Mouse (Mus musculus) forebrain, embryonic 15.5 days (tissue): ENCODE data around the gene Cnn1. TPM values are rescaled to one million over a fixed set of nuclear protein-coding genes. Genes with fewer than 3 reads are reported as not detected.
A peak's percentile ranks its signal among the peaks of the same experiment; 100 is the strongest.

Source experiments
- ATAC-seq: fragments of 200-750 bp; cut with Nextera tagmentation; replicated peaks from 2 replicates; pipeline ENCODE4 v1.8.0; 2017; ENCODE audit warnings: mild to moderate bottlenecking, moderate TSS enrichment, moderate library complexity
- H3K27ac ChIP-seq: fragments of 300-500 bp; sonication (generic); replicated peaks from 2 replicates; pipeline ENCODE4 v1.5.1; 2015; ENCODE audit warnings: mild to moderate bottlenecking, inconsistent platforms
- H3K27me3 ChIP-seq: fragments of 300-500 bp; sonication (generic); 2 replicates; pipeline ENCODE4 v1.6.1; 2015; ENCODE audit warnings: inconsistent platforms
- H3K36me3 ChIP-seq: fragments of 300-500 bp; sonication (generic); 2 replicates; pipeline ENCODE4 v1.6.1; 2015; ENCODE audit warnings: mild to moderate bottlenecking, inconsistent platforms
- H3K4me1 ChIP-seq: fragments of 300-500 bp; sonication (generic); 2 replicates; pipeline ENCODE4 v1.6.1; 2015; ENCODE audit warnings: inconsistent platforms
- H3K4me2 ChIP-seq: fragments of 300-500 bp; sonication (generic); replicated peaks from 2 replicates; pipeline ENCODE4 v1.6.1; 2015; ENCODE audit warnings: mild to moderate bottlenecking, inconsistent platforms
- H3K4me3 ChIP-seq: fragments of 300-500 bp; sonication (generic); 2 replicates; pipeline ENCODE4 v1.5.1; 2015; ENCODE audit warnings: mild to moderate bottlenecking, inconsistent platforms
- H3K9ac ChIP-seq: fragments of 300-500 bp; sonication (generic); replicated peaks from 2 replicates; pipeline ENCODE4 v1.6.1; 2015; ENCODE audit warnings: mild to moderate bottlenecking, inconsistent platforms
- H3K9me3 ChIP-seq: fragments of 300-500 bp; sonication (generic); 2 replicates; pipeline ENCODE4 v1.6.1; 2016; ENCODE audit warnings: inconsistent platforms
- WGBS: fragments of 180-500 bp; shearing (Covaris S2); methylation state at CpG from one replicate; pipeline ENCODE4 v1.1.7; 2015; ENCODE audit warnings: mixed read lengths; 5-methylcytosine and 5-hydroxymethylcytosine counted together
- microRNA-seq: library from miRNA; unstranded; fragments of <30 nt; microRNA quantifications from one replicate; pipeline ENCODE4, GENCODE M21; 2016
- polyA plus RNA-seq: library from polyadenylated mRNA; unstranded; fragments of >200 nt; fragmentation: Nextera tagmentation; extraction: Ambion mirVana; gene quantifications from 2 replicates; pipeline ENCODE4 v1.2.1, GENCODE M21; 2015

The Cnn1 gene
- polyA plus RNA-seq, 1 experiment from 2014 or later = 0.53 TPM

DNA sequence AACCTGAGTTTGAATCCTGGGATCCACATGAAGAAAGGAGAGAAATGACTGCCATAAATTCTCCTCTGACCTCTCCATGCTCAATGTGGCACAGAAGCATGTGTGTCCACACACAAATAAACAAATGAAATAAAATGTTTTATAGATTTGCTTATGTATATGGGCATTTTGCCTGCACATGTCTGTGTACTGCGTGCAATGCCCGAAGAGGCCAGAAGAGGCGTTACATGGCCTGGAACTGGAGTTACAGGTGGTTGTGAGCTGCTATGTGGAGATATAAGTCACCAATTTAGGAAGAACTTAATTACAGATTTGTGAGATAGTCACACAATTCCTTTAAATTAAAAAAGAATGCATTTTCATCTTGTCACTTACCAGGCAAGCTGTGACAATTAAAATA, 54.8 kb downstream of the Cnn1 start:
- no peak overlapping the region for H3K4me2 ChIP-seq
- no peaks in the 10 kb centered on the region for H3K9me3 ChIP-seq
- no peak overlapping the region for H3K9ac ChIP-seq
- no peak overlapping the region for H3K4me3 ChIP-seq
- H3K27me3 ChIP-seq = no peaks in the 10 kb centered on the region
- ATAC-seq = no peak
- no peak overlapping the region for H3K27ac ChIP-seq
- H3K36me3 ChIP-seq = no peaks in the 10 kb centered on the region
- peaks cover 19% of the 10 kb centered on the region for H3K4me1 ChIP-seq
- WGBS = 92% methylated on average over 3 of the region's 3 CpGs

DNA sequence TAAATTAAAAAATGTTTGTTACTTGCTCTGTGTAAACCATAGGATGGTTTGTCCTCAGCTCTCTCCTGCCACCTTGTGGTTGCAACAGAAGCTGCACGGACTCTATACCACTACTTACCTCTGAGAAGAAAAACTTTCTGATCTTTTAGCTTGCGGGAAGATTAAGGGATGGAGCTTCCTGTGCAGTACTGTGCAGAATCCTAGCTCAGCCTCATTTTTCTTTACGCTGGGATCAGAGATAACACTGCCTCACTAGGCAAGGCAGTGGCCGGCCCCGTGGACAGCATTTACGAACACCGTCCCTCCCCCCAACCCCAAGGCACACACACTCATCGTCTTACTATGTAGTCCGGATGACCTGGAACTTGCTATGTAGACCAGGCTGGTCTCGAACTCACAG, 56.6 kb downstream of the Cnn1 start:
- Histone ChIP-seq H3K9ac (no peak overlapping the region), H3K4me3 (no peak overlapping the region), H3K27me3 (no peaks in the 10 kb centered on the region), H3K27ac (no peak overlapping the region), H3K36me3 (no peaks in the 10 kb centered on the region), H3K4me1 (peaks cover 19% of the 10 kb centered on the region), H3K4me2 (no peak overlapping the region), H3K9me3 (no peaks in the 10 kb centered on the region)
- WGBS = 28% methylated on average over 10 of the region's 10 CpGs
- ATAC-seq = peak; percentile 4; the same call in 1 of the 2 replicates

DNA sequence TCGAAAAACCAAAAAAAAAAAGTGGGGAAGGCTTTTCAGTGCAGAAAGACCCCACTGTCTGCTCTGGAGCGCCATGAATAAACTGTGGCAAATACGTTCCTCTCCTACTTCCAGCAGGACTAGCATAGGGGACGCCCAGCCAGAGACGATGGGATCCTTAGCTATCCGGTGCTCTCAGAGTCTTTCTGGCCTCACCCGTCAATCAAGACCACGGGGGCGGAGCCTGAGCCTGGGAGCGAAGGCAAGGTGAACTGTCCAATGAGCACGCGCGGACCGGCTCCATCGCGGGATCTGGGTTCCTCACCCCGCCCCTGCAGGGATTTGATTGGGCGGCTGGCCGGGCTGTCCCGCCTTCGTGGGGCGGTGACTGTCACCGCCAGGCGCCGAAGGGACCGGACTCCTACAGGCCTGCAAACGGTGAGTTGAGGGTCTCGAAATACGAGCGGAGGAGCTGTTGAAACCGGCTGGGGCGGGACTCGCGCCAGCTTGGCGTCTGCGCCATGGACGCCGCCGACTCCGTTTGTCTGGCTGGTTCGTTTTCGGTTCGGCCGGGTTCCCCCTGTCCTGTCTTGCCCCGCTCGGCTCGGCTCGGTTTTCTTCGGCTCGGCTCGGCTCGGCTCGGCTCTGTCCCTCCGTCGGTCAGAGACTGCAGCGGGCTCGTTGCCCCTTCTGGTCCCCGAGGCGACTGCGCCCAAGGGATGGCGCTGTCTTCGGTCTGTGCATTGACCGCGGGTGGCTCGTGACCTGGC, 57.7 kb downstream of the Cnn1 start, which contains the start of gene Pigyl:
TSS of gene Pigyl (plus strand) at position 350 of the 749 bp plus-strand sequence.
- WGBS = under 1% methylated on average over 61 of the region's 65 CpGs
- ATAC-seq = peak; percentile 99
- no peaks in the 10 kb centered on the region for H3K27me3 ChIP-seq

DNA sequence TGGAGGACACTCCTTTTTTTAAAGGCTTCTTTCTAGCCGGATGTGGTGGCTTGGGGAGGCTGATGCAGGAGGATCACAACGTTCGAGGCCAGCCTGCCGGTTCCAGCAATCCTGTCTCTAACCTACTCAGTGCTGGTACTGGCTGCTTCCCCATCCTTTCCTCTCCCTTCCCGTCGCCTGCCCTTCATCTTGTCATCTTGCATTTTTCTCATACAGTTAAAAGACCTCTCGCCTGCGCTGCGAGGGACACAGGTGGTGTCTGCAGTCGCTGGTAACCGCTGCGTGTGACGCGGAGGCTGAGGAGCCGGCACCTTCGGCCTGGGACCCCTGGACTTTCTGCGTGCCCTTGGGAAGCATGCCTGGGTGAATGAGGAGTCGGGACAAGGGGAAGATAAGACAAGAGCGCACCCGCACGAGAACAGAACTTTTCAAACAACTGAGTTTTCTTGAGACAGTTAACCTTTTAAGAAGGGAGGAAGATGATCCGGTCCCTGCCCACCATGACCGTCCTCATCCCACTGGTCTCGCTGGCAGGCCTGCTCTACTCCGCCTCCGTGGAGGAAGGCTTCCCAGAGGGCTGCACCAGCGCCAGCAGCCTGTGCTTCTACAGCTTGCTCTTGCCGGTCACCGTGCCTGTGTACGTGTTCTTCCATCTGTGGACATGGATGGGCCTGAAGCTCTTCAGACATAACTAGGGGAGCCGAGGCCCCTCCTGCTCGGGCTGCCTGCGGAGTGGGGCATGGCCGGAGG, 58.7 kb downstream of the Cnn1 start:
- peak overlapping the region; percentile 85 for H3K9ac ChIP-seq
- H3K4me3 ChIP-seq = peak overlapping the region; percentile 74
- peak overlapping the region; percentile 51 for H3K4me2 ChIP-seq
- no peaks in the 10 kb centered on the region for H3K36me3 ChIP-seq
- no peaks in the 10 kb centered on the region for H3K9me3 ChIP-seq
- H3K27me3 ChIP-seq = no peaks in the 10 kb centered on the region
- WGBS = 75% methylated on average over 34 of the region's 34 CpGs
- H3K27ac ChIP-seq = peak overlapping the region; percentile 91; the same call in 1 of the 2 replicates
- no peak for ATAC-seq
- H3K4me1 ChIP-seq = peaks cover 19% of the 10 kb centered on the region

More for the DNA sequence above, 57.7 kb downstream of the Cnn1 start, which contains the start of gene Pigyl:
- Histone ChIP-seq H3K27ac (peak within 1 kb of the TSS; percentile 91), H3K4me2 (peak within 1 kb of the TSS; percentile 51), H3K4me3 (peak within 1 kb of the TSS; percentile 74), H3K36me3 (no peaks in the 10 kb centered on the region), H3K9ac (peak within 1 kb of the TSS; percentile 85), H3K4me1 (peaks cover 19% of the 10 kb centered on the region), H3K9me3 (no peaks in the 10 kb centered on the region)

Small RNA genes lying within 50 kb of the gene (microRNA-seq; reads per million reads assigned to microRNA genes)
- not detected for gene Mir7084

Other genes with a start within 250 kb of the Cnn1 start
- gene Dock6, start 246.6 kb upstream of the Cnn1 start, polyA plus RNA-seq = 10.4 and 12.3 TPM in 2 replicates
- 33.3 and 33.8 TPM in 2 replicates for gene Rab3d, start 181.0 kb upstream of the Cnn1 start, polyA plus RNA-seq
- gene Ccdc159, start 171.7 kb upstream of the Cnn1 start, polyA plus RNA-seq = 7.5 and 8.8 TPM in 2 replicates
- gene Tmem205, start 171.7 kb upstream of the Cnn1 start, polyA plus RNA-seq = 53.5 and 53.7 TPM in 2 replicates
- 71.9 and 73.0 TPM in 2 replicates for gene Plppr2, start 162.2 kb upstream of the Cnn1 start, polyA plus RNA-seq
- gene Swsap1, start 143.5 kb upstream of the Cnn1 start, polyA plus RNA-seq = 9.3 and 12.1 TPM in 2 replicates
- gene Epor, start 135.7 kb upstream of the Cnn1 start, polyA plus RNA-seq = 1.7 and 1.8 TPM in 2 replicates
- gene Rgl3, start 109.8 kb upstream of the Cnn1 start, polyA plus RNA-seq = 0.87 and 1.1 TPM in 2 replicates
- 4.4 and 5.5 TPM in 2 replicates for gene Ccdc151, start 96.6 kb upstream of the Cnn1 start, polyA plus RNA-seq
- gene Prkcsh, start 96.4 kb upstream of the Cnn1 start, polyA plus RNA-seq = 87.2 and 91.1 TPM in 2 replicates
- 88.9 and 93.3 TPM in 2 replicates for gene Elavl3, start 47.2 kb upstream of the Cnn1 start, polyA plus RNA-seq
- gene Gm49318, start 28.0 kb upstream of the Cnn1 start, polyA plus RNA-seq = not detected in 2 replicates
- 23.2 and 23.5 TPM in 2 replicates for gene Zfp653, start 27.8 kb upstream of the Cnn1 start, polyA plus RNA-seq
- 59.2 and 59.7 TPM in 2 replicates for gene Ecsit, start 13.8 kb upstream of the Cnn1 start, polyA plus RNA-seq
- 179 and 181 TPM in 2 replicates for gene Elof1, start 18.0 kb downstream of the Cnn1 start, polyA plus RNA-seq
- gene Acp5, start 36.5 kb downstream of the Cnn1 start, polyA plus RNA-seq = 0.17 and 0.84 TPM in 2 replicates
- 85.9 and 89.6 TPM in 2 replicates for gene Pigyl, start 57.6 kb downstream of the Cnn1 start, polyA plus RNA-seq
- gene Zfp872, start 88.9 kb downstream of the Cnn1 start, polyA plus RNA-seq = 0.18 and 0.19 TPM in 2 replicates
- gene Zfp809, start 126.5 kb downstream of the Cnn1 start, polyA plus RNA-seq = 10.3 TPM in 2 replicates
- 11.3 and 12.4 TPM in 2 replicates for gene Zfp599, start 160.7 kb downstream of the Cnn1 start, polyA plus RNA-seq
- 36.2 and 36.8 TPM in 2 replicates for gene Zfp810, start 208.4 kb downstream of the Cnn1 start, polyA plus RNA-seq